Mouse (Mus musculus): ENCODE results near the gene Cyct. TPM values are rescaled to one million over a fixed set of nuclear protein-coding genes. Genes with fewer than 3 reads are reported as not detected.

Cyct gene
- polyA plus RNA-seq (2015; fragmentation: Nextera tagmentation; extraction: Ambion mirVana), result 0.26 TPM in 1 of 2 replicates, not detected in the other

DNA sequence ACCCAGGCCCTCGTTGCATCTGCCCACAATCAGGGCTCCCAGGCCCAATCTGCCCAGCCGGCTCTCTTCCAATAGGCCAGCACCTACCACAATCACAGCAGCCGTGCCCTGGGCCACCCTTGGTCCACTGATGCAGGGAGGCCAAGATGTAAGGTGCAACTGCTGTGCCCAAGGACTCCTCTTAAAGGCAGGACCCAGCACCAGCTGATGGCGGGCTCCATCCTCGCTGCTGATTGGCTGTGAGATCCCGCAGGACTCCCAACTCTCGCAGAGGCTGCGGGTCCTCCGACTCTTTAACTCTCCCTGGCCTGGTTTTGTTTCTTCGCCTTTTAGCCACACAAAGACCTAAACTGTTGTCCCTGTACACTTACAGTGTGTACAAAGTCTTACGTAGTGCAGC lies at the start of gene Cyct:
Gene Cyct, minus strand, starts transcription at position 225 of the 400 bp plus-strand sequence.
- WGBS, result 91% methylated on average over 11 of the region's 11 CpGs
- no peak within 1 kb of the TSS for H3K4me2 ChIP-seq
- H3K9me3 ChIP-seq, result no peaks in the 10 kb centered on the region
- no peak for ATAC-seq (ENCODE audit: low FRiP score, low read depth)
- H3K4me1 ChIP-seq (replicated peaks), result no peaks in the 10 kb centered on the region
- H3K36me3 ChIP-seq, result no peaks in the 10 kb centered on the region
- H3K27ac ChIP-seq (replicated peaks), result no peak within 1 kb of the TSS
- no peak within 1 kb of the TSS for H3K9ac ChIP-seq
- H3K27me3 ChIP-seq, result no peaks in the 10 kb centered on the region
- H3K4me3 ChIP-seq, result no peak within 1 kb of the TSS

DNA sequence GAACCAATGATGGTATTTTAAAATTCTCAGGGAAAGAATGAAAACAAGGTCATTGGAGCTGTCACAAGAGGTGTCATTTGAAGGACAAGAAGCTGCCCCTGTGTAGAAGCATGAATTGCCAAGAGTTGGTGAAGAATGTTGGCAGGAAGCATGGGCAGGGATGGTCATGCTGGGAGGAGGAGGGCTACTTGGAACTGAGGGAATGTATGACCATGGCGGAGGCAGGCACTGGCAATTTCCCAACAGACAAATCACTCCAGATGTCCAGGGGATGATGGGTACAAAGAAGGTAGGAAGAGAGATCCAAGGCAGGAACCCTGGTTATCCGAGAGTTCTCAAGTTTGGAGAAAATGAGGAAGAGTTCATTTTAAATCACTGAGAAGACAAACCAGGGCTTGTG lies 49.7 kb upstream of the Cyct start:
- no peak overlapping the region for H3K27ac ChIP-seq (replicated peaks)
- no peak for ATAC-seq (ENCODE audit: low FRiP score, low read depth)
- no peaks in the 10 kb centered on the region for H3K27me3 ChIP-seq
- no peak overlapping the region for H3K9ac ChIP-seq
- H3K9me3 ChIP-seq, result no peaks in the 10 kb centered on the region
- no peaks in the 10 kb centered on the region; the same call in 1 of the 2 replicates for H3K36me3 ChIP-seq
- H3K4me2 ChIP-seq, result no peak overlapping the region
- H3K4me3 ChIP-seq, result no peak overlapping the region
- peaks cover 11% of the 10 kb centered on the region for H3K4me1 ChIP-seq (replicated peaks)
- WGBS, result 82% methylated on average over 2 of the region's 2 CpGs

DNA sequence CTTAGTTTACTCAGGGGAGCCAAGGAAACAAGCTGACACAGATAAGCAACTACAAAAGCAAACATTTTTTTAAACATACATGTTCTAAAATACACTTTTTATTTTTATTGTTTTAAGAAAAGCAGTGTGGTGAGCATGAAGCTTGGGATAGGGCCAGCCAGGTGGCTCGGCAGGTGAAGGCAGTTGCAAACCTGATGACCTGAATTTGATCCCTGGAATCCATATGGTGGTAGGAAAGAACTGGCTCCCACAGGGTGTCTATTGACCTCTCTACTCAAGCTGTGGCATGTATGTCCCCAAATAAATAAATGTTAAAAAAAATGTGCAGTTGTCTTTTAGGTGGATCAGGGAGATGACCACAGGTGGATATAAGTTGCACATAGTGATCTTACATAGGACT lies 49.3 kb upstream of the Cyct start:
- no peak overlapping the region for H3K4me2 ChIP-seq
- no peaks in the 10 kb centered on the region for H3K27me3 ChIP-seq
- 89% methylated on average over 1 of the region's 1 CpGs for WGBS
- no peaks in the 10 kb centered on the region; the same call in 1 of the 2 replicates for H3K36me3 ChIP-seq
- ATAC-seq (ENCODE audit: low FRiP score, low read depth), result no peak
- H3K4me1 ChIP-seq (replicated peaks), result peaks cover 11% of the 10 kb centered on the region
- H3K27ac ChIP-seq (replicated peaks), result no peak overlapping the region
- no peak overlapping the region for H3K9ac ChIP-seq
- H3K4me3 ChIP-seq, result no peak overlapping the region
- H3K9me3 ChIP-seq, result no peaks in the 10 kb centered on the region

DNA sequence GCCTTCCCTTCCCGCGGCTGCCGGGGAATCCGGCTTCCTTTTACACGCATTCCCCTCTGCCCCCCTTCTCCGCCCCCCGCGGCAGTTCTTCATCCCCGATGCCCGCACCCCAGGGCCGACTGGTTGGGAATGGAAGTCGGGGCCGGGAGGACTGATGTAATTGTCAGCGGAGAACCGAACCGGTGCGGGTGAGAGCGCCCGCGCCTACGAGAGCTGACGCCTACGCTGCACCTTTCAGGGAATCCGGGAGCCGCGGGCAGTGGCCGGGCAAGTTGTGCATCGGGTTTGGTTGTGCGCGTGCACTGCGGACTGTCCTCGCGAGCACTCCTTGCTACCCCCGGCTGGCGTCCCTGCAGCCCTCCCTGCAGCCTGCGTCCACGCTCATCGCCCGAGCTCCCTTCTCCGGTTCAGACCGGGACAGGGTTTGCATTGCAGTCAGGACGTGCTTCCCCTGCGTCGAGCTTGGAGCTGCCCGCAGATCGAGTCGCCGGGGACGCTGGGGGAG lies 46.7 kb upstream of the Cyct start:
- under 1% methylated on average over 49 of the region's 49 CpGs for WGBS
- peak overlapping the region; percentile 100 for H3K4me3 ChIP-seq
- no peaks in the 10 kb centered on the region; the same call in 1 of the 2 replicates for H3K36me3 ChIP-seq
- H3K4me1 ChIP-seq (replicated peaks), result peaks cover 13% of the 10 kb centered on the region
- peak overlapping the region; percentile 100 for H3K9ac ChIP-seq
- peak overlapping the region; percentile 96 for H3K27ac ChIP-seq (replicated peaks)
- H3K4me2 ChIP-seq, result peak overlapping the region; percentile 92
- no peaks in the 10 kb centered on the region for H3K27me3 ChIP-seq
- peak; percentile 57 for ATAC-seq (ENCODE audit: low FRiP score, low read depth)
- no peaks in the 10 kb centered on the region for H3K9me3 ChIP-seq

GRCm38 (mm10) chr2:76406151-76406936 lies 46.1 kb upstream of the Cyct start, which contains the start of gene Osbpl6:
Gene Osbpl6, plus strand, starts transcription at chr2:76406508.
- ATAC-seq (ENCODE audit: low FRiP score, low read depth), result peak; percentile 95
- Histone ChIP-seq H3K36me3 (no peaks in the 10 kb centered on the region; the same call in 1 of the 2 replicates), H3K9me3 (no peaks in the 10 kb centered on the region), H3K4me1 (replicated peaks) (peaks cover 13% of the 10 kb centered on the region), H3K27me3 (no peaks in the 10 kb centered on the region), H3K27ac (replicated peaks) (peak within 1 kb of the TSS; percentile 96), H3K9ac (peak within 1 kb of the TSS; percentile 100), H3K4me3 (peak within 1 kb of the TSS; percentile 100), H3K4me2 (peak within 1 kb of the TSS; percentile 92)
- under 1% methylated on average over 88 of the region's 89 CpGs for WGBS

DNA sequence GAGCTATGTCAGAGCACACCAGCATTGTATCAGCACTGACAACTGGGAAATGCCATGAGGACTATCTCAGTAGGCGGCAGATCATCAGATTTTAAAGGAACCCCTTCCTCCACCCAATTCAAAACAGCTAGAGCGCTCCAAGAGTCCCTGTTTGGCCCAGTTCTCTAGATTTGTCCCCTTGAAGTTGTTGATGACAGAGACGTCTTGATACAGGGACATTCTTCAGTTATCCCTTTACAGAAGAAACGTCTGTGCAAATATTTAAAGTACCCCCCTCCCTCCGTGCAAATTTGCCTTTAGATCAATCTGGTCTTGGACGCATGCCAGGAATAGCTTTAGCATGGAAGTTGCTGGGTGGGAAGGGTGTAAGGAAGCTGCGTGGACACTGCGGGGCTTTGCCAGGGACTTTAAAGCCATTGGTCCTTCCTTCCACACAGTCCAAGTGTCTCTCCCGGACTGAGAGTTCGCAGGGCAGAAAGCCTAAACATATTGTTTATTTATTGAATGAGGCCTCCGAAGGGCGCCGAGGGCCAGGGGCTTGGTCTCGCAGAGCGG lies 45.4 kb upstream of the Cyct start:
- H3K9ac ChIP-seq, result peak overlapping the region; percentile 100
- H3K4me3 ChIP-seq, result peak overlapping the region; percentile 100
- H3K27ac ChIP-seq (replicated peaks), result peak overlapping the region; percentile 96
- H3K27me3 ChIP-seq, result no peaks in the 10 kb centered on the region
- 1% methylated on average over 15 of the region's 15 CpGs for WGBS
- peak; percentile 46 for ATAC-seq (ENCODE audit: low FRiP score, low read depth)
- H3K4me2 ChIP-seq, result peak overlapping the region; percentile 92
- no peaks in the 10 kb centered on the region for H3K9me3 ChIP-seq
- H3K4me1 ChIP-seq (replicated peaks), result peaks cover 13% of the 10 kb centered on the region
- no peaks in the 10 kb centered on the region; the same call in 1 of the 2 replicates for H3K36me3 ChIP-seq

GRCm38 (mm10) chr2:76400178-76400577 lies 39.9 kb upstream of the Cyct start:
- H3K36me3 ChIP-seq, result no peaks in the 10 kb centered on the region
- H3K4me1 ChIP-seq (replicated peaks), result peaks cover 3% of the 10 kb centered on the region
- no peaks in the 10 kb centered on the region for H3K27me3 ChIP-seq
- no peaks in the 10 kb centered on the region for H3K9me3 ChIP-seq
- H3K4me3 ChIP-seq, result no peak overlapping the region
- no peak overlapping the region for H3K27ac ChIP-seq (replicated peaks)
- ATAC-seq (ENCODE audit: low FRiP score, low read depth), result no peak
- no peak overlapping the region for H3K4me2 ChIP-seq
- no peak overlapping the region for H3K9ac ChIP-seq

- no peaks in the 10 kb centered on the region for H3K27me3 ChIP-seq
- H3K4me2 ChIP-seq, result no peak overlapping the region
- H3K36me3 ChIP-seq, result peaks cover 36% of the 10 kb centered on the region
- H3K4me3 ChIP-seq, result no peak overlapping the region
- H3K9me3 ChIP-seq, result no peaks in the 10 kb centered on the region
- no peak overlapping the region for H3K27ac ChIP-seq (replicated peaks)
- H3K4me1 ChIP-seq (replicated peaks), result no peaks in the 10 kb centered on the region
- H3K9ac ChIP-seq, result no peak overlapping the region
- ATAC-seq (ENCODE audit: low FRiP score, low read depth), result no peak
These were observed 26.3 kb upstream of the Cyct start for GRCm38 (mm10) chr2:76386531-76386930.

DNA sequence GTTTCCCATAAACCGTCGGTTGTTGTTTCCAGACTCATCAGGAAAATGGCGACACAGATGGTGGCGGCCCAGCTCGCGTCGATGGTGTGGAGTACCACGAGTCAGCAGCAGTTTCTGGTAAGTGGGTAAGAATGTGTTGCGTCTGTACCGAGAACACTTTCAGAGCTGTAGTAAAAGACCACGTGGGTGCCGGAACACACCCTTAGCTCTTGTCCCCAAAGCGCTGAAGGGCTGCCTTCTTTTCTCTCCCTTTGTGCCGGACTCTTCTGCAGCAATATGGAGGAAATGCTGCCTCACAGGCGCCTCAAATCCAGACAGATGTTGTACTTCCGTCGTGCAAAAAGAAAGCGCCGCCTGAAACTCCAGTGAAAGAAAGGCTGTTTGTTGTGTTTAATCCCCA lies 18.4 kb upstream of the Cyct start:
- ATAC-seq (ENCODE audit: low FRiP score, low read depth), result no peak
- Histone ChIP-seq H3K9me3 (no peaks in the 10 kb centered on the region), H3K4me3 (no peak overlapping the region), H3K9ac (no peak overlapping the region), H3K4me2 (no peak overlapping the region), H3K27ac (replicated peaks) (no peak overlapping the region), H3K4me1 (replicated peaks) (no peaks in the 10 kb centered on the region), H3K36me3 (peaks cover 66% of the 10 kb centered on the region), H3K27me3 (no peaks in the 10 kb centered on the region)
- 96% methylated on average over 19 of the region's 19 CpGs for WGBS

DNA sequence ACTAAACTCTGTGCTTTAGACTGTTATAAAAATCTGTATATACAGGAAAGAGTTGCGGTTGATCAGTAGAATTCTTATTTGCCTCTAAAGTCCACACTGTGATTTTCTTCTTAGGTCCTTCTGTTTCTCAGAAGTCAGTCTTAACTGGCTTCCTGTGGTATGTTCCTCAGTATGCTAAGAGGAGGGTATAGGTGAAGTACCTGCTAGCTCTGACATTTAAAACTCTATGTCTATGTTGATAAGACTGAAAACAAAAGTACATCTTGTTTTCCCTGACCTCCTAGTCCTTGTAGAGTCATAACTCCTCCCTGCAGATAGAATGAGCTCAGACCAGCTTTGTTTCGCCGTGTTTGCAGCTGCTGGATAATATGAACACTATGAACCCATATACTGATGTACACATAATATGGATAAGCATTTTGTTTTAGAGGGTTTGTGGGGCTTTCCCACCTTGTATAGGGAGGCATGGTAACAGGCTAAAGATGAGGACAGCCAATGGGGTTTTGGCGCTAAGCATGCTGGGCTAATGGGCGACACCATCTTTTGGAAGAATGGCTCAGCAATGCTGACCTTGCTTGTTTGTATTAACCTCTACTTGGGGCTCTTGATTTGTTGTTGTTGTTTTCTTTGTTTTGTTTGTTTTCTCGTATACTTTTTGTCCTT lies 14.4 kb upstream of the Cyct start:
- ATAC-seq (ENCODE audit: low FRiP score, low read depth), result no peak
- H3K9ac ChIP-seq, result no peak overlapping the region
- H3K4me1 ChIP-seq (replicated peaks), result peaks cover 15% of the 10 kb centered on the region
- H3K27ac ChIP-seq (replicated peaks), result no peak overlapping the region
- no peaks in the 10 kb centered on the region for H3K27me3 ChIP-seq
- no peaks in the 10 kb centered on the region for H3K9me3 ChIP-seq
- no peak overlapping the region for H3K4me2 ChIP-seq
- H3K4me3 ChIP-seq, result no peak overlapping the region
- WGBS, result 94% methylated on average over 6 of the region's 6 CpGs
- H3K36me3 ChIP-seq, result peaks cover 50% of the 10 kb centered on the region

- ATAC-seq (ENCODE audit: low FRiP score, low read depth), result no peak
- H3K27ac ChIP-seq (replicated peaks), result no peak overlapping the region
- no peak overlapping the region for H3K4me3 ChIP-seq
- no peak overlapping the region for H3K4me2 ChIP-seq
- no peaks in the 10 kb centered on the region for H3K9me3 ChIP-seq
- H3K27me3 ChIP-seq, result no peaks in the 10 kb centered on the region
- H3K4me1 ChIP-seq (replicated peaks), result peaks cover 15% of the 10 kb centered on the region
- no peak overlapping the region for H3K9ac ChIP-seq
- WGBS, result 95% methylated on average over 4 of the region's 4 CpGs
- H3K36me3 ChIP-seq, result peaks cover 29% of the 10 kb centered on the region
These were observed 12.0 kb upstream of the Cyct start for GRCm38 (mm10) chr2:76372244-76372643.

GRCm38 (mm10) chr2:76370656-76370922 lies 10.3 kb upstream of the Cyct start:
- H3K27ac ChIP-seq (replicated peaks), result peak overlapping the region; percentile 76
- H3K4me3 ChIP-seq, result peak overlapping the region; percentile 76
- ATAC-seq (ENCODE audit: low FRiP score, low read depth), result no peak
- peaks cover 15% of the 10 kb centered on the region for H3K4me1 ChIP-seq (replicated peaks)
- no peaks in the 10 kb centered on the region for H3K9me3 ChIP-seq
- H3K4me2 ChIP-seq, result peak overlapping the region; percentile 97
- peak overlapping the region; percentile 89 for H3K9ac ChIP-seq
- H3K27me3 ChIP-seq, result no peaks in the 10 kb centered on the region
- H3K36me3 ChIP-seq, result peaks cover 20% of the 10 kb centered on the region
- 2% methylated on average over 7 of the region's 7 CpGs for WGBS
